Mouse (Mus musculus): ENCODE data around the gene Snrpe. TPM values are rescaled to one million over a fixed set of nuclear protein-coding genes. Genes with fewer than 3 reads are reported as not detected.

The Snrpe gene
- polyA plus RNA-seq, 1 experiment from 2014 or later: 911 TPM

GRCm38 (mm10) chr1:133585995-133586537 lies 24.0 kb downstream of the Snrpe start:
- no peak for ATAC-seq (ENCODE audit: insufficient number of reproducible peaks, low FRiP score, low TSS enrichment, low read depth)
- Histone ChIP-seq H3K9ac (ENCODE audit: low read length) (no peak overlapping the region), H3K4me3 (ENCODE audit: low read depth, low read length) (no peak overlapping the region), H3K27me3 (ENCODE audit: control insufficient read depth, insufficient read depth, low read length) (no peaks in the 10 kb centered on the region), H3K27ac (replicated peaks; ENCODE audit: low read depth, low read length) (no peak overlapping the region), H3K9me3 (ENCODE audit: control insufficient read depth, low read length) (no peaks in the 10 kb centered on the region), H3K4me2 (ENCODE audit: low read depth, severe bottlenecking) (no peak overlapping the region), H3K36me3 (ENCODE audit: control insufficient read depth, insufficient read depth, low read length) (no peaks in the 10 kb centered on the region), H3K4me1 (ENCODE audit: control insufficient read depth, insufficient read depth, low read length) (no peaks in the 10 kb centered on the region)
- 75% methylated on average over 6 of the region's 6 CpGs for WGBS
- no peak for DNase-seq (ENCODE audit: low spot score)

GRCm38 (mm10) chr1:133571293-133571692 lies 38.8 kb downstream of the Snrpe start:
- no peak for ATAC-seq (ENCODE audit: insufficient number of reproducible peaks, low FRiP score, low TSS enrichment, low read depth)
- no peaks in the 10 kb centered on the region for H3K9me3 ChIP-seq (ENCODE audit: control insufficient read depth, low read length)
- H3K27me3 ChIP-seq (ENCODE audit: control insufficient read depth, insufficient read depth, low read length): no peaks in the 10 kb centered on the region
- H3K4me1 ChIP-seq (ENCODE audit: control insufficient read depth, insufficient read depth, low read length): no peaks in the 10 kb centered on the region
- H3K4me2 ChIP-seq (ENCODE audit: low read depth, severe bottlenecking): no peak overlapping the region
- no peak overlapping the region for H3K27ac ChIP-seq (replicated peaks; ENCODE audit: low read depth, low read length)
- 75% methylated on average over 11 of the region's 11 CpGs for WGBS
- H3K36me3 ChIP-seq (ENCODE audit: control insufficient read depth, insufficient read depth, low read length): no peaks in the 10 kb centered on the region
- H3K9ac ChIP-seq (ENCODE audit: low read length): no peak overlapping the region
- no peak overlapping the region for H3K4me3 ChIP-seq (ENCODE audit: low read depth, low read length)
- DNase-seq (ENCODE audit: low spot score): peak; percentile 17

Other genes with a start within 250 kb of the Snrpe start
- gene Etnk2, start 246.7 kb downstream of the Snrpe start, polyA plus RNA-seq (2014; fragmentation: Nextera tagmentation; extraction: Ambion mirVana): 1.0 and 1.3 TPM in 2 replicates
- 5.7 and 6.0 TPM in 2 replicates for gene Sox13, start 185.9 kb downstream of the Snrpe start, polyA plus RNA-seq (2014; fragmentation: Nextera tagmentation; extraction: Ambion mirVana)
- gene Zbed6, start 50.6 kb upstream of the Snrpe start, polyA plus RNA-seq (2014; fragmentation: Nextera tagmentation; extraction: Ambion mirVana): not detected in 2 replicates
- 9.3 and 9.8 TPM in 2 replicates for gene Gm38394, start 51.0 kb upstream of the Snrpe start, polyA plus RNA-seq (2014; fragmentation: Nextera tagmentation; extraction: Ambion mirVana)
- gene Lax1, start 79.8 kb upstream of the Snrpe start, polyA plus RNA-seq (2014; fragmentation: Nextera tagmentation; extraction: Ambion mirVana): 1.1 TPM in 2 replicates
- gene Atp2b4, start 190.8 kb upstream of the Snrpe start, polyA plus RNA-seq (2014; fragmentation: Nextera tagmentation; extraction: Ambion mirVana): 5.8 and 7.4 TPM in 2 replicates